Mouse (Mus musculus) left cerebral cortex, adult 8-10 months (tissue): ENCODE data around the gene Supt3. TPM values are rescaled to one million over a fixed set of nuclear protein-coding genes. Genes with fewer than 3 reads are reported as not detected.
A peak's percentile ranks its signal among the peaks of the same experiment; 100 is the strongest.

Source experiments
- DNase-seq, 2 experiments: peaks; one replicate each; pipeline ENCODE4 v3.0.0; 2022; ENCODE audit warnings: low spot score in 2 of 2
- total RNA-seq, 4 experiments: library from RNA; stranded (reverse); gene quantifications; 2 replicates each; pipeline ENCODE4 v1.2.4; 2022

Gene Supt3
- total RNA-seq, 4 experiments from 2014 or later: 14.4 to 18.0 (median 16.6) TPM

DNA sequence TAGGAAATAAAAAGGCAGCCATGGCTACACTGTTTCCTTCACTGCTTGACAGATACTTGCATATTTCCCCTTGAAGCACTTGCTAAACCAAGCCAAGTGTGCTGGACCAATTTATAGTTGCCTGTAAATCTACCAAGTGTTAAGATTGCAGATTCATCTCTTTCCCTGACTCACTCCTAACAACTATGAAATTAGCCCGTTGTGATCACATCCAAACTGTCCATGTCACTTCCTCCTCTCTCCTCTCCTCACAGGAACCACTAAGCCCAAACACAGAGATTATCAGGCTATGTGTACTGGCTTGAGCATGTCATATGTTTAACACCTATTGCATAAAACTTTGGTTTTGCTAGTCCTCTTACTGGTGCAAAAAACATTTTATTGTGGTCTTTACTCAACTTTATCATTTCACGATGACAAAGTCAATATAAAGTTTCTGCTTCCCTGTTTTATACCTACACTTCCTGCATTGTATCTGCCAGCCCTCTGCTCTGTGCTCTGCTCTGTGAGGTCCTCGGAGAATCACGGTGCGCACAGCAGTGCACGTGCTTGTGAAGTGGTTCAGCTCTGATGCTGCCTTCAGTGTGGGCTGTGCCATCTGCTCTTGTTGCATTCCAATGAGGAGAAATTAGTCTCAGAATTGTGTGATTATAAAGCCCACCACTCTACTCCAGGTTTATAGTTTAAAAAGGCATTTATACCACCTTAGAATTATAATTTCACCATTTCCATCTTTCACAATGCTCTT lies 186.3 kb downstream of the Supt3 start:
- no peak for DNase-seq

DNA sequence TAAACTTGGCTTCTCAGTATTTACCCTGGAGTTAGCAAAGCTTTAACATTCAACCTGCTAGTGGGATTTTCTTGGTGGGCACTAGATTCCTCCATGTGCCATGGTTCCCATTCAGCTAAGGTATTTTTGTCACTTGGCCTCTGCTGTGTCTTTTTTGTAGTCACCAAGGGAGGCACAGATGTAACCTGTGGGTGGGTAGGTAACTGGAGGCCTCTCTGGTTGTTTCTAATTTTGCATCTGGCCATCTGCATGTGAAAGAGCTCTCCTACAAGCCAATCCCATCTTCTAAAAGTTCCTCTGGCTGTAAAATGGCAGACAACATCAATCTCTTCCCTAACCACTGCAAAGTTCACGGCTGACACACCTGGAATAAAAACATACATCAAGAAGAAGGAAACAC lies 190.2 kb downstream of the Supt3 start:
- DNase-seq: peak in 1 of 2 experiments; percentile 59

GRCm38 (mm10) chr17:44970255-44970654 lies 193.3 kb downstream of the Supt3 start:
- DNase-seq: no peak

GRCm38 (mm10) chr17:44973489-44973888 lies 196.5 kb downstream of the Supt3 start:
- no peak for DNase-seq

GRCm38 (mm10) chr17:44977690-44978089 lies 200.7 kb downstream of the Supt3 start:
- DNase-seq: no peak

DNA sequence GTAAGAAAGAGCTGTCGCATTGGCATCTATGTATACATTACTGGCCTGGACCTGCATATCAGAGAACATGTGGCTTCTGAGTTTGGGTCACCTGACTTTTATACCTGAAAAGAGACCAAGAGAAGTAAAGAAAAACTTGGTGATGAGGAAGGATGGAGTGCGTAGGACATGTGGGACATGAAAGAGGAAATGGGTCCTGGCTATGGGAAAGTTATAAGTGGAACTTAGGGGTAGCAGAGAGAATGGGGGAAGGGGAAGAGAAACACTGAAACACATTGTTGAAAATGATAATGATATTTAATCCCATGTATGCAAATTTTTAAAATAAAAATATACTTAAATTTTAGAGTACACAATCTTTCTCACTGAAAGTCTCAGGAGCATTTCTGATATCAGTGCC lies 211.0 kb downstream of the Supt3 start:
- no peak for DNase-seq

DNA sequence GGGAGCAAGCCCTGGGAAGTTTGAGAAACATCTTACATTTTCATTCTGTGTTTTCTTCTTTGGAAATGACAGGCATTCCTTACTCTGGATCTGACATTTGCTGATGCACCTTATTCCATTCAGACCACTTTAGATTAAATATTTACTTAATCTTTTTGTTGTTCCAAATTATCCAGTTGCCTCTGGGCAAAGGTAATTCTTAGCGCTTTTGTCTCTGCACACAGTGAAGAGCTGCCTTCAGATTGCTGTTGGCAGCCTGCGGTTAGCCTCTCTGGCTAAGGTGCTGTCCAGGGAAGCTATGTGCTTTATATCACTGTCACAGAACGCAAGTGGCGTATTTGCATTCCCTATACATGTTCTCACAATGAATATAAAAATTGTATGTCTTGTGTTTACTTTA lies 226.4 kb downstream of the Supt3 start:
- no peak for DNase-seq

DNA sequence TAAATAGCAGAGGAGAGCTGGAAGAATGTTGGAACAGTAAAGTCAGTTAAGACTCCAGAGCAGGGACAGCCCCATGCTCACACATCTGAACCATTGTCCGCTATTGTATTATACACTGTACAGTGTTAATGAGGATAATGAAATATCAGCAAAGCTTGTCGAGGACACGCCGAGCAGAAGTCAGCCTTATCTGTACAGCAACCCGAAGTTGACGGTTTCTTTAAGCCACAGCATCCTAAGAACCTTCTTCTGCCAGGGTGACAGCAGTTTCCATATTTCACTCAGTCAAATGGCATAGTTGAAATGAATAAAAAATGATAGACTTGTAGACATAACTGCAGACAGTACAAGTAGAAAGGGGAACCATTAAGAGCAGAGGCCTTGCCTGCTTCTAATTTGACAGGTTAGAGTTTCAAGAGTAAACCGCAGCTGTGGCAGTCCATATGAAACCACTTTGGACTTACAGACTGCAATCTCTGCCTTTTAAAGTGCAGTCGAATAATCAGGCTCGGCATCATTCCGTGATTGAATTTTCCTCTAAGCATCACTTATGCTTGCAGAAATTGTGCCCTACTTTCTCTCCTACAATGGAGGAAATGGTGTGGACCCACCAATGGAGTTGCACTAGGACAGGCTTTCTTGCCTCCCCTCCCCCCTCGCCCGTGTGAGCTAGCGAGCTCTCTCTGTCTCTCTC lies 227.7 kb downstream of the Supt3 start:
- no peak for DNase-seq

DNA sequence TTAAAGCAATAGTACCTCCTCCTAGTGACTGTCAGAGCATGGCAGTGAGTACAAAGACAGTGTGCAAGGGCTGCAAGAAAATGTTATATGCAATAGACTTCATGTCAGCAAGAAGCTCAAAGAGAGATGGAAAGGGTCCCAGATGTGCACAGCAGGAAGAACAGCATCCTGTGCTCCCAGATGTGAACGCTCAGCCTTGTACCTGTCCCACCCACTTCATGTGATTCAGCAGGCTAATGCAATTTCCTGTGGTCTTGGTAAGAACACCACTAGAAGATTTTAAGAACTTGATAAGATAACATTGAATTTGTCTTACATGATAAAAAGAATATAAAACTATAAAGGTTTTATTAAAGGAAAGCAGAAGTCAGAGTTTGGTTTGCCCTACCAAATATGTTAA lies 230.5 kb downstream of the Supt3 start:
- no peak for DNase-seq

DNA sequence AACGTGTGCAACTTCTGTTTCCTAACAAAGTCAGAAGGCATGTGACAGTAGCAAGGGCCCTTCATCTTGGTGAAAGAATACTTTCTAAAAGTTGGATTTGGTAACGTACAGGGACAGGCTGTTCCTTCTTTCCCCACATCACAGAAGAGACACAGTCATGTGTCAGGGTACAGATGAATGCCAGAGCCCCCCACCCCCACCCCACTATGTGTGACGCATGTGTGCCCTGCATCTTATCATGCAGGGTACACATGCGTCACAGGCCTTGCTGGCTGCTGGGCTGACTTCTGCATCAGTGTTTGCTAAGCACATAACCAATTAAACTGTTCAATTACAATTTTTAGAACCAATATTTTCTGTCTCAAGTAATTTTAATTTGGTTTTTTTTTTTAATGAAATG lies 231.7 kb downstream of the Supt3 start:
- no peak for DNase-seq

GRCm38 (mm10) chr17:45010409-45010808 lies 233.5 kb downstream of the Supt3 start:
- DNase-seq: no peak

DNA sequence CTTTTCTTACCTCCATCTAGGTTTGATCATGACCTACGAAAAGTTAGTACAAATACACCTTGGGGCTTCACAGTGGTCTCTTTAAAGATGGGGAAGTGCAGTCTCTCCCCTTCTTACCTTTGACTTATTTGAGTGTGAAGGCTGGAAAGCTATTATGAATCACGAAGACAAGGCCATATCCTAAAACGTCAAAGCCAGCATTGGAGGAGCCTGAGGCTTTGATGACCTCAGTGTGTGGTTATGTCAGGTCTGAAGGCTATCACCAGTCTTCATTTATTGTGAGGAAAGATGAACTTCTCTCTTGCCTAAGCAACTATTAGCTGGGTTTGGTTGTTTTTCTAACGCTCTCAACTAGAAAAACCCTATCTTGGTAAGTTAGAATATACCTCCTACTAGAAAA lies 239.8 kb downstream of the Supt3 start:
- no peak for DNase-seq

DNA sequence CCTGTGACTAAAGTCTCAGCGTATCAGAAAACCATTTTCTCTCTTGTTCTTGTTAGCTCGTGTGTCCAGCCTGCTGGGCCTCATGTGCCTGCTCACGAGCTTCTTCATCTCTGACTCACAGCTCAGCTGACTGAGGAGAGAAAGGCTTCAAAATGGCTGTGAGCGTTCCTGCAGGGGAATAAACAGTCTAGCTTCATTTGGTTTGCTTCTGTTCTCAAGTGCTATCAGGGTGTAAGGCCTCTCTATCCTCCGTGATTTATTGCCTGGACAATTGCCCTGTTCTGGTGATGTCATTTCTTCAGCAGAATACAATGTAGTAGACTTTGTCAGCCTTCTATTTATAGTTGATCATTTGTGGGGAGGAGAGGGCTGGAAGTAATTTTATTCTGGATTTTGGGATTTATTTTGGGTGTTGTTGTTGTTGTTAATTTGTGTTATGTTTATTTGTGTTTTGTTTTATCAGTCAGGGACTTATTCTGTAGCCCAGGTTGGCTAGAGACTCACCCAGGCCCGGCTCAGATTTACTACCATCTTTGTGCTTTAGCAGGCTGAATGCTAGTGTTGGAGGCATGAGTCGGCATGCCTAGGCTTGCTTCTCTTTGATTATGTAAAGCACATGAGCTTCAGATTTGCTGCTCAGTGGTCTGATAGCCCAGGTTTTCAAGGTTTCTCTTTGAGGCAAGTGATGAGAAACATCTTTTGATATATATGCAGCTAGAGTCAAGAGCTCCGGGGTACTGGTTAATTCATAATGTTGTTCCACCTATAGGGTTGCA lies 243.4 kb downstream of the Supt3 start:
- DNase-seq: no peak

- no peak for DNase-seq
Observed at GRCm38 (mm10) chr17:45028441-45028840, 251.5 kb downstream of the Supt3 start.

- DNase-seq: no peak
Observed at GRCm38 (mm10) chr17:45029106-45029505, 252.2 kb downstream of the Supt3 start.

GRCm38 (mm10) chr17:45032209-45032608 lies 255.3 kb downstream of the Supt3 start:
- DNase-seq: no peak

DNA sequence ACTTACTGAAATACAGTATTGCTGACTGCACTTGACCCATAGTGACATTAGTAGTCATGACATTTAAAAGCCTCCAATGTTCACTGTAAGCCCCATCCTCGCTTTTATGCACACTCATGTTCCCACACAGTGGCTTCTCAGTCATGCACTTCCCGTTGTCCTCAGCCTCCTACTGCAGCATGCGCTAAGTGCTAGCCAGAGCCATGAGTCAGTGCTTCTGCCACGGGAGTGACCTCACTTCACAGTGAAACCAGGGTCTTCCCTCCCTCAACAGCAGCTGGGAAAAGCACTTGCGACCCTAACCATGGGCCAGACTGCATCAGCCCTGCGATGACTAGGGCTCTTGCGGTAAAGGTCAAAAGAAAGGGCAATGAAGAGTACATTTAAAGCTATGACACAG lies 256.7 kb downstream of the Supt3 start:
- no peak for DNase-seq

DNA sequence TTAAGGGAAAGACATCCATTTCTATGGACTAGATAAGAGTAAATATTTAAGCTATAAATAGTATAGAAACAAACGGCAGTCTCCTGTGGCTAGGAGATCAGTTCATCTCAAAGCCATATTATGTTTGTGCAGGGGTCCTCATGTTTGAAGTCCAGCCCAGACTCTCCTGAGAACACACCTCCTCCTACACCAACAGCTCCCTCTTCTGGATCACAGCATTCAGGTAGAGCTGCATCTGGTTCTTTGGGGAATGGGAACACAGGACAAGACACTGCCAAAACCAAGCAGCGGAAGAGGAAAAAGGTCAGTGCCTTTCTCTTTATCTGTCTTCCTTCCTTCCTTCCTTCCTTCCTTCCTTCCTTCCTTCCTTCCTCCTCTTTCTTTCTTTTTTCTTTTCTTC lies 264.1 kb downstream of the Supt3 start:
- no peak for DNase-seq

- no peak for DNase-seq
Observed at GRCm38 (mm10) chr17:45045804-45046203, 268.9 kb downstream of the Supt3 start.

GRCm38 (mm10) chr17:45046583-45046982 lies 269.6 kb downstream of the Supt3 start:
- DNase-seq: no peak

DNA sequence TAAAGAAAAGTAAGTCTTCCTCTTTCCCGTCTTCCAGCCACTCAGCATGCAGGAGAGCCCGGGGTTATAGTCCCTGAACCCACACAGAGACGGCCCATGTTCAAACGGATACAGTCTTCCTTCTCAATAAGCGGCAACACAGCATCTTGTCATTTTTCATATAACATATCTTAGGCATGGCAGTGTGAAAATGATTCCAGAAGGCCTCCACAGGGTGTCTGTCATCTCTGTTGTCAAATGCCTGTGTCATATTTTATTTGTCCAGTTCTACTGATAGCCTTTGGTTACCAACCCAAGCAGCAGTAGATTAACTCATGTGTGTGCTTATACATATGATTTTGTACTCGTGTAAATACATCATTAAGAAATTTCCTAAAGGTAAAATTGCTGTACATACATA lies 270.3 kb downstream of the Supt3 start:
- no peak for DNase-seq

DNA sequence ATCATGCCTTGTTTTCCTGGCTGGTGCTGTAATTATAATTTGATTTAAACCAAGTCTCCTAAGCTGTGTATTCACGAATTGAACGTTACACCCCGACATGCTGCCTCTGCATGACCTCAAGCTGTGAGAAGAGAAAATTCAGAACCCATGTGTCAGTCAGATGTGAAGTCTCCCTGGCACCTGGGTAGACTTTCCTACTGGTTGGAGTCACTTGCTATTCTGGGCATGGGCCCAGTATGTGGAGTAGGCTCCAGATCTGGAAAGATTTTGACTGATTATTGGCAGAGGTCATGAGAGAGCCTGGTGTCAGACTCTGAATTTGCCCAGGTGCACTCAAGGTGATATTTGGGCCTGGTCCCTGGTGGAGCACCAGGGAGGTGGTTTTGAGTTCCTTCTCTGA lies 275.0 kb downstream of the Supt3 start:
- no peak for DNase-seq
